Mouse (Mus musculus): ENCODE results near the gene Kcnip2. TPM values are rescaled to one million over a fixed set of nuclear protein-coding genes. Genes with fewer than 3 reads are reported as not detected.

Gene Kcnip2
- polyA plus RNA-seq, 1 experiment from 2014 or later = 2.2 TPM

DNA sequence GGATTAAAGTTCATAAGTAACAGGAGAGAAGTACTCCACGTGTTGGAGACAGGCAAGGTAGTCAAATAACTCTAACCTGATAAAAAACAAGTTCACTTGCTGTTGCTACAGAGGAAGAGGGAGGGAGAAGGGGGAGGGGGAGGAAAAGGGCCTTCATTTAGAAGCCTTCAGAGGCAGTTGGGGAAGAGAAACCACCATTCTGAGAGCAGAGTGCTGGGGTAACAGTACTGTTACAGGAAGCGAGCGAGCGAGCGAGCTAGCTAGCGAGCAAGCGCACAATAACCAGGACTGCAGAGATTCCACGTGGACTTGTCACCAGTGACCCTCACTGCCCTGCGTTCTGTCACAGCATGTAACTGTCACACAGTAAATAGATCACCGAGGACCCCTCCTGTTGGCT, 27.6 kb upstream of the Kcnip2 start:
- DNase-seq (ENCODE audit: low spot score) (no peak), ATAC-seq (ENCODE audit: low FRiP score, low TSS enrichment) (no peak)
- no peak overlapping the region for H3K27ac ChIP-seq (replicated peaks)

DNA sequence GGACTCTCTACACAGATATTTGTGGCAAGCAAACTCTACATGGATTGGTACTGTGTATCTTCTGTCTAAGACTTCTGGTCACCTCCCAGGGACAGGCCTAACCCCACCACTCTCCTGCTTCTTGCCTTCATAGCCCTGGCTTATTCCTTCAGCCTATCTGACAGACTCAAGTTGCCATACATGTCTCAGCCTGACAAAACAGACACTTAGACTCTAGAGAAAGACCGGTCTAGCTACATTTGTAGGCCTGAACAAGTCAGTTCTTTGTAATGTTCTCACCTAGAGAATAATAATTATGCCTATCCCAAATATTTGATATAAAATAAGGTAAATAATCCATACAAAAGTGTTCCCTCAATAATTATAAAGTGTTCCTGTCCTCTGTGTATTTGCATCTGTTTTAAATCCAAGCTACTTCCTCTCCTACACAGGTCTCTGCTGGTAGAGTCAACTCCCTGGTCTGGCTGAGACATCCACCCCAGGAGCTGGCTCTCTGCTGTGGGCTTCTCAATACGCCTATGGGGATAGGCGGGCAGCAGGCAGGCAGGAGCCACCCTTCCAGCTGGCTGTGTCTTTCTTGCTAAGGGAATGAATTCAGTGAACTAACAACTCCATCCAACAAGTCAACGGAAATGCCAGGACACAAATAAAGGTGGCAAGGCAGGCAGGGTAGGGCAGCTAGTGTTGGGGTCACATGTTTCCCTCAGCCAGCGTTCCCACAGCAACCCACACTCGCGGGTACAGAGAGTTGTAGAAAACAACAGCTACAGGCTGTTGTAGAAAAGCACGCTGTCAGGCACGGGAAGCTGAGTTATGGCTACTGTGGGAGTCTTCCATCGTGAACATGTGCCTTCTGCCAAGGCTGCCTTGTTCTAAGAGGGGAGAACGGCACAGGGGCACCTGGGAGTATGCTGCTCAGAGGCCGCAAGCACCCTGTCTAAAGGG, 21.5 kb upstream of the Kcnip2 start:
- Histone ChIP-seq H3K4me2 (replicated peaks; ENCODE audit: low read depth) (no peak overlapping the region), H3K4me3 (ENCODE audit: low read depth, low read length) (no peak overlapping the region), H3K36me3 (ENCODE audit: control insufficient read depth, insufficient read depth, low read length) (no peaks in the 10 kb centered on the region), H3K4me1 (replicated peaks; ENCODE audit: control insufficient read depth, insufficient read depth) (no peaks in the 10 kb centered on the region), H3K9ac (ENCODE audit: low read length) (no peak overlapping the region), H3K27ac (replicated peaks) (peak overlapping the region; percentile 86), H3K27me3 (ENCODE audit: control insufficient read depth, insufficient read depth, low read length) (no peaks in the 10 kb centered on the region), H3K9me3 (ENCODE audit: control insufficient read depth, low read length) (no peaks in the 10 kb centered on the region)
- DNase-seq (ENCODE audit: low spot score) (no peak), ATAC-seq (ENCODE audit: low FRiP score, low TSS enrichment) (peak; percentile 59; the same call in 1 of the 2 replicates)
- WGBS = 53% methylated on average over 12 of the region's 12 CpGs
- TF ChIP-seq CTCF (IDR thresholded peaks at IDR 0.05; ENCODE audit: low read depth) (no peak), EP300 (optimal IDR thresholded peaks at IDR 0.05) (no peak)

More for the DNA sequence above, 27.6 kb upstream of the Kcnip2 start:
- Histone ChIP-seq H3K4me2 (replicated peaks; ENCODE audit: low read depth) (no peak overlapping the region), H3K4me1 (replicated peaks; ENCODE audit: control insufficient read depth, insufficient read depth) (no peaks in the 10 kb centered on the region), H3K9me3 (ENCODE audit: control insufficient read depth, low read length) (no peaks in the 10 kb centered on the region), H3K36me3 (ENCODE audit: control insufficient read depth, insufficient read depth, low read length) (no peaks in the 10 kb centered on the region), H3K4me3 (ENCODE audit: low read depth, low read length) (no peak overlapping the region), H3K9ac (ENCODE audit: low read length) (no peak overlapping the region), H3K27me3 (ENCODE audit: control insufficient read depth, insufficient read depth, low read length) (no peaks in the 10 kb centered on the region)
- 36% methylated on average over 10 of the region's 10 CpGs for WGBS
- TF ChIP-seq CTCF (IDR thresholded peaks at IDR 0.05; ENCODE audit: low read depth) = no peak
- TF ChIP-seq EP300 (optimal IDR thresholded peaks at IDR 0.05) = no peak

DNA sequence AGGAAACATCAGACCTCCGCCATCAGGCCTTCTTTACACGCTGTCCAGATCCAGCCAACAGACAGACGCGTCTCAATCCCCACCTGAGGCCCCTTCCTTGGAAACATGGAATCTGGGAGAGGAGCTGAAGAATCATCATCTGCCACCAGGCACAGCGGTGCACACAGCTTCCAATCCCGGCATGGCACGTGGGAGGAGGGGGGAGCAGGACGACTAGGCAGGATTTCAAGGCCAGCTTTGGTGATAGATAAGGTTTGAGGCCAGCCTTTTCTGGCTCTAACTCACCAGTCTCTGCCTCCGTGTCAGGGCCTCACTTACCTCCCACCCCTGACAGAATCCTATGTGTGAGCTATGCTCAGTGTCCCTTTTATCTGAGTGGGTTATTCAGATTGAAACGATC, 19.6 kb upstream of the Kcnip2 start:
- H3K4me2 ChIP-seq (replicated peaks; ENCODE audit: low read depth) = no peak overlapping the region
- ATAC-seq (ENCODE audit: low FRiP score, low TSS enrichment) (no peak), DNase-seq (ENCODE audit: low spot score) (no peak)
- no peak overlapping the region for H3K4me3 ChIP-seq (ENCODE audit: low read depth, low read length)
- no peak overlapping the region for H3K27ac ChIP-seq (replicated peaks)
- 79% methylated on average over 10 of the region's 10 CpGs for WGBS
- no peaks in the 10 kb centered on the region for H3K9me3 ChIP-seq (ENCODE audit: control insufficient read depth, low read length)
- H3K4me1 ChIP-seq (replicated peaks; ENCODE audit: control insufficient read depth, insufficient read depth) = no peaks in the 10 kb centered on the region
- no peaks in the 10 kb centered on the region for H3K27me3 ChIP-seq (ENCODE audit: control insufficient read depth, insufficient read depth, low read length)
- H3K9ac ChIP-seq (ENCODE audit: low read length) = no peak overlapping the region
- TF ChIP-seq CTCF (IDR thresholded peaks at IDR 0.05; ENCODE audit: low read depth) (no peak), EP300 (optimal IDR thresholded peaks at IDR 0.05) (no peak)
- H3K36me3 ChIP-seq (ENCODE audit: control insufficient read depth, insufficient read depth, low read length) = no peaks in the 10 kb centered on the region

DNA sequence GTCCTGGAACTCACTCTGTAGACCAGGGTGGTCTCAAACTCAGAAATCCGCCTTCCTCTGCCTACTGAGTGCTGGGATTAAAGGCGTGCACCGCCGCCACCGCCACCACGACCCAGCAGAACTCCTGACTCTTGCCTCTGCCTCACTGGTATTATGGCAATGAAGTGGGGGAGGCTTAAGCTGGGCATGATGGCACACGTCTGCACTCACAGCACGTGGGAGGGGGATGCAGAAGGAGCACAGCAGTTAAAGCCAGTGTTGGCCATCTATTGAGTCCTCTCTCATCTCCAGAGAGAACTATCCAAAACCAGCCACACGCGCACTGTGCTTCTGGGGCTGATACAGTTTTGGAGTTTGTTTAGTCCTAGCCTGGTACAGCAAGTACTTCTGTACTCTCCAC, 17.8 kb upstream of the Kcnip2 start:
- no peak for ATAC-seq (ENCODE audit: low FRiP score, low TSS enrichment)
- Histone ChIP-seq H3K36me3 (ENCODE audit: control insufficient read depth, insufficient read depth, low read length) (no peaks in the 10 kb centered on the region), H3K4me3 (ENCODE audit: low read depth, low read length) (no peak overlapping the region), H3K4me2 (replicated peaks; ENCODE audit: low read depth) (no peak overlapping the region), H3K9me3 (ENCODE audit: control insufficient read depth, low read length) (no peaks in the 10 kb centered on the region), H3K4me1 (replicated peaks; ENCODE audit: control insufficient read depth, insufficient read depth) (no peaks in the 10 kb centered on the region), H3K27me3 (ENCODE audit: control insufficient read depth, insufficient read depth, low read length) (no peaks in the 10 kb centered on the region), H3K27ac (replicated peaks) (no peak overlapping the region), H3K9ac (ENCODE audit: low read length) (no peak overlapping the region)
- 71% methylated on average over 10 of the region's 10 CpGs for WGBS
- DNase-seq (ENCODE audit: low spot score) = no peak
- TF ChIP-seq EP300 (optimal IDR thresholded peaks at IDR 0.05) = no peak
- TF ChIP-seq CTCF (IDR thresholded peaks at IDR 0.05; ENCODE audit: low read depth) = no peak

DNA sequence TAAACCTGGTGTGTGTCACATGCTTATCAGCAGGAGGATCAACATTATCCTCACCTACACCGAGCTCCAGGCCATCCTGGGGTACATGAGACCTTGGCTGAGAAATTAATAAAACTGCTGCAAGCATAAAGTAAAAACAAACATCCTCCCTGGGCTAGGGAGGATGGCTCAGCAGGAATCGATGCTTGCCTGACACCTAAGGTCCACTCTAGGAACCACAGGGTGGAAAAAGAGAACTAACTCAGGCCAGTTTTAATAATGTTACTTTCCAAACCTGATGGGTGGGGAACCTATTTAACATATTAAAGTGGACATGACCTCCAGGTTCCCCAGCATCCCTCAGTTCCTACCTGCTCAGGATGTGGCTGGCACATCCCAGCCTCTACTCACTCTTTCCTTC, 14.8 kb upstream of the Kcnip2 start:
- H3K9me3 ChIP-seq (ENCODE audit: control insufficient read depth, low read length) = no peaks in the 10 kb centered on the region
- H3K4me2 ChIP-seq (replicated peaks; ENCODE audit: low read depth) = no peak overlapping the region
- H3K36me3 ChIP-seq (ENCODE audit: control insufficient read depth, insufficient read depth, low read length) = no peaks in the 10 kb centered on the region
- no peak overlapping the region for H3K27ac ChIP-seq (replicated peaks)
- 29% methylated on average over 2 of the region's 2 CpGs for WGBS
- DNase-seq (ENCODE audit: low spot score) = no peak
- H3K4me3 ChIP-seq (ENCODE audit: low read depth, low read length) = no peak overlapping the region
- TF ChIP-seq EP300 (optimal IDR thresholded peaks at IDR 0.05) = no peak
- peak; percentile 54 for TF ChIP-seq CTCF (IDR thresholded peaks at IDR 0.05; ENCODE audit: low read depth)
- no peaks in the 10 kb centered on the region for H3K4me1 ChIP-seq (replicated peaks; ENCODE audit: control insufficient read depth, insufficient read depth)
- H3K9ac ChIP-seq (ENCODE audit: low read length) = no peak overlapping the region
- no peaks in the 10 kb centered on the region for H3K27me3 ChIP-seq (ENCODE audit: control insufficient read depth, insufficient read depth, low read length)
- ATAC-seq (ENCODE audit: low FRiP score, low TSS enrichment) = no peak

DNA sequence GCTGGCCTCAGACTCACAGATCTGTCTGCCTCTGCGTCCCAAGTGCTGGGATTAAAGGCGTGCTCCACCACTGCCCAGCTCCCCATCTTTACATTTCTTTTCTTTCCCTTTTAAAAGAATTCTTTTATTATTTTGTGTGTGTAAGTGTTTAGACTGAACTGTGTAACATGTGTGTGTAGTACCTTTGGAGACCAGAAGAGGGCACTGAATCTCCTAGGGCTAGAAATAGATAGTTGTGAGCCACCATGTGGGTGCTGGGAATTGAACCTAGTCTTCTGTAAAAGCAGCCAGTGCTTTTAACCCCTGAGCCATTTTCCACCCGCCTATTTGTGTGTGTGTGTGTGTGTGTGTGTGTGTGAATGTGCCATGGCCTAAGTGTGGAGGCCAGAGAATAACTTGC, 11.9 kb upstream of the Kcnip2 start:
- DNase-seq (ENCODE audit: low spot score) (no peak), ATAC-seq (ENCODE audit: low FRiP score, low TSS enrichment) (no peak)
- 84% methylated on average over 3 of the region's 3 CpGs for WGBS
- Histone ChIP-seq H3K9me3 (ENCODE audit: control insufficient read depth, low read length) (no peaks in the 10 kb centered on the region), H3K27ac (replicated peaks) (no peak overlapping the region), H3K9ac (ENCODE audit: low read length) (no peak overlapping the region), H3K36me3 (ENCODE audit: control insufficient read depth, insufficient read depth, low read length) (no peaks in the 10 kb centered on the region), H3K27me3 (ENCODE audit: control insufficient read depth, insufficient read depth, low read length) (no peaks in the 10 kb centered on the region), H3K4me3 (ENCODE audit: low read depth, low read length) (no peak overlapping the region), H3K4me1 (replicated peaks; ENCODE audit: control insufficient read depth, insufficient read depth) (no peaks in the 10 kb centered on the region), H3K4me2 (replicated peaks; ENCODE audit: low read depth) (no peak overlapping the region)
- TF ChIP-seq CTCF (IDR thresholded peaks at IDR 0.05; ENCODE audit: low read depth) (peak; percentile 46), EP300 (optimal IDR thresholded peaks at IDR 0.05) (no peak)

Data from stomach, postnatal 0 days (tissue).